8 mouse cellular contexts compared by ENCODE assay signal in the genomic region with DNA sequence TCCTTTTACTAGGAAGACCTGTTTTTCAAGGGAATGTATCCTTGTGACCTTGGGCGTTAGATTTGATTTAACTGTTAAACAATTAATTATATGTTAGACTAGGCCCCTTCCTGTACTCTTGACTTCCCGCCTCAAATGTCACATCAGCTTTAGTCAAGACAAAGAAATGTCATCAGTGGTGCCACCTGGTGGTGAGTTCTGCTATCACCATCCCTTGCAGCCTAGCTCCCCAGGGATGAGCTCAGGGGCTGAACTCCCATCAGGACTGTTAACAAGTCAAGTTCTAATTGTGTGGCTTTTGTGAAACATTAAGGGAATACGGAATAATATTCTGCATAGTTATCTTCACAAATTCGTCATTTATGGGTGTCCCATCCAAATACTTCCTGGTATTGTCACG.
DNase-seq lines count a peak whose midpoint lies in the region; ATAC-seq and TF ChIP-seq lines count a peak whose summit lies in the region.

No protein-coding gene starts in this region.

- H3K4me1 ChIP-seq in hindbrain, postnatal 0 days (ENCODE audit: insufficient read depth, low read length): no peaks in the 10 kb centered on the region
- peaks cover 17% of the 10 kb centered on the region for H3K4me1 ChIP-seq in hindbrain, embryonic 12.5 days
- H3K4me1 ChIP-seq in E14TG2a.4 (replicated peaks; ENCODE audit: low read depth, low read length): no peaks in the 10 kb centered on the region
- H3K4me1 ChIP-seq in cerebellum, adult 2 months (ENCODE audit: control insufficient read depth, insufficient read depth, low read length): no peaks in the 10 kb centered on the region
- peaks cover 3% of the 10 kb centered on the region; the same call in 1 of the 2 replicates for H3K4me1 ChIP-seq in limb, embryonic 11.5 days (ENCODE audit: control insufficient read depth, insufficient read depth, low read length)
- H3K4me1 ChIP-seq in spleen, adult 2 months (ENCODE audit: control insufficient read depth, insufficient read depth, insufficient read length): no peaks in the 10 kb centered on the region
- H3K4me1 ChIP-seq in forebrain, embryonic 12.5 days: peaks cover 6% of the 10 kb centered on the region; the same call in 1 of the 2 replicates

- no peak overlapping the region for H3K9ac ChIP-seq in hindbrain, postnatal 0 days (replicated peaks; ENCODE audit: low read length)
- H3K9ac ChIP-seq in hindbrain, embryonic 12.5 days: no peak overlapping the region
- no peak overlapping the region for H3K9ac ChIP-seq in limb, embryonic 11.5 days (ENCODE audit: low read length)
- no peak overlapping the region for H3K9ac ChIP-seq in forebrain, embryonic 12.5 days

- no peaks in the 10 kb centered on the region for H3K27me3 ChIP-seq in hindbrain, postnatal 0 days (ENCODE audit: insufficient read depth, low read length)
- no peaks in the 10 kb centered on the region for H3K27me3 ChIP-seq in hindbrain, embryonic 12.5 days
- H3K27me3 ChIP-seq in E14TG2a.4 (ENCODE audit: insufficient read depth, low read length): 0 out of 2 replicates have a peak, but pooled peaks cover 7% of the 10 kb centered on the region
- no peaks in the 10 kb centered on the region for H3K27me3 ChIP-seq in cerebellum, adult 2 months (ENCODE audit: control insufficient read depth, insufficient read depth, low read length)
- no peaks in the 10 kb centered on the region; the same call in 1 of the 2 replicates for H3K27me3 ChIP-seq in limb, embryonic 11.5 days (ENCODE audit: control insufficient read depth, insufficient read depth, low read length)
- no peaks in the 10 kb centered on the region for H3K27me3 ChIP-seq in spleen, adult 2 months (ENCODE audit: control insufficient read depth, insufficient read depth, low read length)
- H3K27me3 ChIP-seq in forebrain, embryonic 12.5 days: no peaks in the 10 kb centered on the region; the same call in 1 of the 2 replicates

- DNase-seq in hindbrain, postnatal 0 days (ENCODE audit: low spot score): peak; percentile 65
- DNase-seq in 3T3-L1 (ENCODE audit: low read depth, low spot score): peak; percentile 67
- peak; percentile 33 to 57 for DNase-seq in cerebellum, adult 2 months
- DNase-seq in limb, embryonic 11.5 days (ENCODE audit: low spot score): peak; percentile 75
- DNase-seq in spleen, adult 2 months (ENCODE audit: low read depth in 1 of 2, low spot score in 2 of 2): peak; percentile 28 to 50

- 83% methylated on average over 5 of the region's 5 CpGs for WGBS in hindbrain, postnatal 0 days
- WGBS in hindbrain, embryonic 12.5 days: 80% methylated on average over 5 of the region's 5 CpGs
- 91% methylated on average over 5 of the region's 5 CpGs for WGBS in cerebellum, adult 2 months
- 84% methylated on average over 5 of the region's 5 CpGs for WGBS in limb, embryonic 11.5 days
- WGBS in spleen, adult 2 months: 73% methylated on average over 5 of the region's 5 CpGs
- 78% methylated on average over 5 of the region's 5 CpGs for WGBS in forebrain, embryonic 12.5 days

- ATAC-seq in hindbrain, postnatal 0 days: no peak
- ATAC-seq in hindbrain, embryonic 12.5 days (ENCODE audit: low FRiP score): no peak
- ATAC-seq in limb, embryonic 11.5 days (ENCODE audit: insufficient number of reproducible peaks, low FRiP score, low TSS enrichment, low read depth): no peak
- no peak for ATAC-seq in forebrain, embryonic 12.5 days (ENCODE audit: low FRiP score)

- H3K36me3 ChIP-seq in hindbrain, postnatal 0 days (ENCODE audit: insufficient read depth, low read length): no peaks in the 10 kb centered on the region
- H3K36me3 ChIP-seq in hindbrain, embryonic 12.5 days: no peaks in the 10 kb centered on the region
- H3K36me3 ChIP-seq in E14TG2a.4 (ENCODE audit: insufficient read depth, low read length): no peaks in the 10 kb centered on the region
- H3K36me3 ChIP-seq in limb, embryonic 11.5 days (ENCODE audit: control insufficient read depth, insufficient read depth, low read length): no peaks in the 10 kb centered on the region
- no peaks in the 10 kb centered on the region for H3K36me3 ChIP-seq in spleen, adult 2 months (ENCODE audit: control insufficient read depth, insufficient read depth, low read length)
- H3K36me3 ChIP-seq in forebrain, embryonic 12.5 days (replicated peaks): no peaks in the 10 kb centered on the region

- H3K27ac ChIP-seq in hindbrain, postnatal 0 days: no peak overlapping the region
- H3K27ac ChIP-seq in hindbrain, embryonic 12.5 days: no peak overlapping the region
- no peak overlapping the region for H3K27ac ChIP-seq in cerebellum, adult 2 months (ENCODE audit: insufficient read depth, low read length)
- no peak overlapping the region for H3K27ac ChIP-seq in limb, embryonic 11.5 days (replicated peaks; ENCODE audit: low read depth, low read length)
- no peak overlapping the region for H3K27ac ChIP-seq in spleen, adult 2 months (ENCODE audit: insufficient read depth, low read length)
- no peak overlapping the region for H3K27ac ChIP-seq in forebrain, embryonic 12.5 days

- H3K4me3 ChIP-seq in hindbrain, postnatal 0 days (ENCODE audit: low read length): no peak overlapping the region
- no peak overlapping the region for H3K4me3 ChIP-seq in hindbrain, embryonic 12.5 days
- no peak overlapping the region for H3K4me3 ChIP-seq in E14TG2a.4 (replicated peaks; ENCODE audit: low read length)
- no peak overlapping the region for H3K4me3 ChIP-seq in cerebellum, adult 2 months (replicated peaks; ENCODE audit: insufficient read depth, low read depth, low read length)
- H3K4me3 ChIP-seq in limb, embryonic 11.5 days (ENCODE audit: low read depth, low read length): no peak overlapping the region
- H3K4me3 ChIP-seq in spleen, adult 2 months (ENCODE audit: extremely low read depth, insufficient read depth, insufficient read length): no peak overlapping the region
- H3K4me3 ChIP-seq in forebrain, embryonic 12.5 days (replicated peaks): no peak overlapping the region

- no peaks in the 10 kb centered on the region for H3K9me3 ChIP-seq in hindbrain, postnatal 0 days (ENCODE audit: low read length)
- H3K9me3 ChIP-seq in hindbrain, embryonic 12.5 days (replicated peaks): no peaks in the 10 kb centered on the region
- no peaks in the 10 kb centered on the region for H3K9me3 ChIP-seq in E14TG2a.4 (ENCODE audit: low read length)
- H3K9me3 ChIP-seq in limb, embryonic 11.5 days (ENCODE audit: control insufficient read depth, low read length): no peaks in the 10 kb centered on the region
- H3K9me3 ChIP-seq in forebrain, embryonic 12.5 days: no peaks in the 10 kb centered on the region

- no peak overlapping the region for H3K4me2 ChIP-seq in hindbrain, postnatal 0 days (ENCODE audit: low read depth, low read length)
- no peak overlapping the region for H3K4me2 ChIP-seq in hindbrain, embryonic 12.5 days (replicated peaks)
- no peak overlapping the region for H3K4me2 ChIP-seq in limb, embryonic 11.5 days (ENCODE audit: low read depth, severe bottlenecking)
- no peak overlapping the region for H3K4me2 ChIP-seq in forebrain, embryonic 12.5 days

- TF ChIP-seq POLR2A in cerebellum, adult 2 months (IDR thresholded peaks at IDR 0.05; ENCODE audit: borderline replicate concordance, insufficient read depth, low read length): no peak
- no peak for TF ChIP-seq POLR2A in spleen, adult 2 months (IDR thresholded peaks at IDR 0.05; ENCODE audit: low read depth, low read length)

- peak; percentile 71 for TF ChIP-seq CTCF in hindbrain, postnatal 0 days (IDR thresholded peaks at IDR 0.05; ENCODE audit: low read depth)
- TF ChIP-seq CTCF in E14TG2a.4 (conservative IDR thresholded peaks at IDR 0.05; ENCODE audit: low read length): peak; percentile 70
- peak; percentile 71 for TF ChIP-seq CTCF in cerebellum, adult 2 months (IDR thresholded peaks at IDR 0.05; ENCODE audit: borderline replicate concordance, insufficient read depth, low read depth, low read length)
- TF ChIP-seq CTCF in spleen, adult 2 months (IDR thresholded peaks at IDR 0.05; ENCODE audit: extremely low read depth, insufficient read depth, insufficient read length, insufficient replicate concordance): peak; percentile 57; the same call in 1 of the 2 replicates
